Mouse (Mus musculus) embryonic facial prominence, embryonic 11.5 days (tissue): ENCODE measurements around the gene Gas6. TPM values are rescaled to one million over a fixed set of nuclear protein-coding genes. Genes with fewer than 3 reads are reported as not detected.

Experiments
- ATAC-seq: fragments of 200-750 bp; cut with Nextera tagmentation; replicated peaks from 2 replicates; pipeline ENCODE4 v1.8.0; 2017; ENCODE audit warnings: low read depth; ENCODE audit not compliant: insufficient number of reproducible peaks, low FRiP score, low TSS enrichment
- DNase-seq: peaks from one replicate; pipeline ENCODE4 v3.0.0-alpha.2; 2015; ENCODE audit warnings: low spot score
- H3K27ac ChIP-seq: fragments of 300-500 bp; sonication (generic); replicated peaks from 2 replicates; pipeline ENCODE4 v1.5.1; 2014; ENCODE audit warnings: mild to moderate bottlenecking, low read depth, low read length, control low read depth
- H3K27me3 ChIP-seq: fragments of 300-500 bp; sonication (generic); 2 replicates; pipeline ENCODE4 v1.6.1; 2014; ENCODE audit warnings: mild to moderate bottlenecking, low read length, moderate library complexity, mixed read lengths; ENCODE audit not compliant: control insufficient read depth, insufficient read depth
- H3K36me3 ChIP-seq: fragments of 300-500 bp; sonication (generic); replicated peaks from 2 replicates; pipeline ENCODE4 v1.6.1; 2014; ENCODE audit warnings: low read depth, mild to moderate bottlenecking, low read length, moderate library complexity, mixed read lengths; ENCODE audit not compliant: control insufficient read depth, insufficient read depth
- H3K4me1 ChIP-seq: fragments of 300-500 bp; sonication (generic); 2 replicates; pipeline ENCODE4 v1.6.1; 2014; ENCODE audit warnings: low read length, mixed read lengths; ENCODE audit not compliant: control insufficient read depth, insufficient read depth
- H3K4me2 ChIP-seq: fragments of 300-500 bp; sonication (generic); 2 replicates; pipeline ENCODE4 v1.6.1; 2014; ENCODE audit warnings: low read depth, mild to moderate bottlenecking, control low read depth, low read length, moderate library complexity
- H3K4me3 ChIP-seq: fragments of 300-500 bp; sonication (generic); 2 replicates; pipeline ENCODE4 v1.5.1; 2014; ENCODE audit warnings: low read depth, low read length, control low read depth
- H3K9ac ChIP-seq: fragments of 300-500 bp; sonication (generic); replicated peaks from 2 replicates; pipeline ENCODE4 v1.6.1; 2014; ENCODE audit warnings: mild to moderate bottlenecking, control low read depth, low read length
- H3K9me3 ChIP-seq: fragments of 300-500 bp; sonication (generic); replicated peaks from 2 replicates; pipeline ENCODE4 v1.6.1; 2016; ENCODE audit warnings: mild to moderate bottlenecking, low read length, inconsistent platforms, mixed read lengths; ENCODE audit not compliant: control insufficient read depth
- WGBS: fragments of 180-500 bp; shearing (Covaris S2); extraction: QIAGEN DNeasy Blood & Tissue Kit; methylation state at CpG from one replicate; pipeline ENCODE4 v1.1.7; 2014; 5-methylcytosine and 5-hydroxymethylcytosine counted together
- polyA plus RNA-seq: library from polyadenylated mRNA; unstranded; fragments of >200 nt; fragmentation: Nextera tagmentation; extraction: Ambion mirVana; gene quantifications from 2 replicates; pipeline ENCODE4 v1.2.1, GENCODE M21; 2014

Gas6 gene
- polyA plus RNA-seq, 1 experiment from 2014 or later, result 5.0 TPM

- 89% methylated on average over 3 of the region's 3 CpGs for WGBS
- H3K4me2 ChIP-seq, result no peak overlapping the region
- DNase-seq (no peak), ATAC-seq (no peak)
- no peaks in the 10 kb centered on the region for H3K9me3 ChIP-seq
- H3K27ac ChIP-seq, result no peak overlapping the region
- H3K4me3 ChIP-seq, result no peak overlapping the region
- no peak overlapping the region for H3K9ac ChIP-seq
- H3K4me1 ChIP-seq, result no peaks in the 10 kb centered on the region
- no peaks in the 10 kb centered on the region for H3K27me3 ChIP-seq
- H3K36me3 ChIP-seq, result no peaks in the 10 kb centered on the region
Observed at GRCm38 (mm10) chr8:13530401-13530800, 36.1 kb upstream of the Gas6 start.

GRCm38 (mm10) chr8:13529891-13530316, 35.6 kb upstream of the Gas6 start:
- WGBS, result 81% methylated on average over 7 of the region's 7 CpGs
- H3K9ac ChIP-seq, result no peak overlapping the region
- no peak overlapping the region for H3K4me3 ChIP-seq
- no peaks in the 10 kb centered on the region for H3K27me3 ChIP-seq
- DNase-seq (no peak), ATAC-seq (no peak)
- H3K4me1 ChIP-seq, result no peaks in the 10 kb centered on the region
- H3K36me3 ChIP-seq, result no peaks in the 10 kb centered on the region
- H3K9me3 ChIP-seq, result no peaks in the 10 kb centered on the region
- no peak overlapping the region for H3K4me2 ChIP-seq
- no peak overlapping the region for H3K27ac ChIP-seq

- Histone ChIP-seq H3K4me1 (no peaks in the 10 kb centered on the region), H3K27ac (no peak overlapping the region), H3K4me3 (no peak overlapping the region), H3K36me3 (no peaks in the 10 kb centered on the region), H3K27me3 (no peaks in the 10 kb centered on the region), H3K4me2 (no peak overlapping the region), H3K9ac (no peak overlapping the region), H3K9me3 (no peaks in the 10 kb centered on the region)
- 57% methylated on average over 15 of the region's 15 CpGs for WGBS
- ATAC-seq (no peak; the same call in 1 of the 2 replicates), DNase-seq (no peak)
Observed at GRCm38 (mm10) chr8:13529011-13529840, 34.9 kb upstream of the Gas6 start.

GRCm38 (mm10) chr8:13521392-13521791, 27.1 kb upstream of the Gas6 start:
- no peak for DNase-seq
- Histone ChIP-seq H3K9me3 (no peaks in the 10 kb centered on the region), H3K27me3 (no peaks in the 10 kb centered on the region), H3K4me1 (no peaks in the 10 kb centered on the region), H3K4me2 (no peak overlapping the region), H3K9ac (no peak overlapping the region), H3K36me3 (no peaks in the 10 kb centered on the region), H3K27ac (no peak overlapping the region), H3K4me3 (no peak overlapping the region)
- WGBS, result 74% methylated on average over 7 of the region's 7 CpGs
- ATAC-seq, result no peak

GRCm38 (mm10) chr8:13520349-13520748, 26.1 kb upstream of the Gas6 start:
- H3K27me3 ChIP-seq, result no peaks in the 10 kb centered on the region
- DNase-seq (no peak), ATAC-seq (no peak)
- H3K4me1 ChIP-seq, result no peaks in the 10 kb centered on the region
- H3K9me3 ChIP-seq, result no peaks in the 10 kb centered on the region
- H3K4me3 ChIP-seq, result no peak overlapping the region
- no peak overlapping the region for H3K27ac ChIP-seq
- no peak overlapping the region for H3K9ac ChIP-seq
- WGBS, result 57% methylated on average over 6 of the region's 6 CpGs
- H3K4me2 ChIP-seq, result no peak overlapping the region
- H3K36me3 ChIP-seq, result no peaks in the 10 kb centered on the region

GRCm38 (mm10) chr8:13519503-13519902, 25.2 kb upstream of the Gas6 start:
- Histone ChIP-seq H3K27me3 (no peaks in the 10 kb centered on the region), H3K36me3 (no peaks in the 10 kb centered on the region), H3K9ac (no peak overlapping the region), H3K4me3 (no peak overlapping the region), H3K4me2 (no peak overlapping the region), H3K9me3 (no peaks in the 10 kb centered on the region), H3K27ac (no peak overlapping the region), H3K4me1 (no peaks in the 10 kb centered on the region)
- DNase-seq (no peak), ATAC-seq (no peak)
- 88% methylated on average over 9 of the region's 9 CpGs for WGBS

- Histone ChIP-seq H3K36me3 (no peaks in the 10 kb centered on the region), H3K4me3 (no peak overlapping the region), H3K27ac (no peak overlapping the region), H3K4me1 (no peaks in the 10 kb centered on the region), H3K9ac (no peak overlapping the region), H3K27me3 (no peaks in the 10 kb centered on the region), H3K9me3 (no peaks in the 10 kb centered on the region), H3K4me2 (no peak overlapping the region)
- WGBS, result 91% methylated on average over 6 of the region's 6 CpGs
- ATAC-seq (no peak), DNase-seq (no peak)
Observed at GRCm38 (mm10) chr8:13517284-13517781, 23.0 kb upstream of the Gas6 start.

GRCm38 (mm10) chr8:13516728-13517127, 22.4 kb upstream of the Gas6 start:
- no peaks in the 10 kb centered on the region for H3K36me3 ChIP-seq
- WGBS, result 83% methylated on average over 5 of the region's 5 CpGs
- no peak for ATAC-seq

More at GRCm38 (mm10) chr8:13516728-13517127, 22.4 kb upstream of the Gas6 start:
- no peak overlapping the region for H3K27ac ChIP-seq
- no peaks in the 10 kb centered on the region for H3K27me3 ChIP-seq
- no peak overlapping the region for H3K4me2 ChIP-seq
- H3K9me3 ChIP-seq, result no peaks in the 10 kb centered on the region
- no peaks in the 10 kb centered on the region for H3K4me1 ChIP-seq
- no peak overlapping the region for H3K9ac ChIP-seq
- DNase-seq, result no peak
- no peak overlapping the region for H3K4me3 ChIP-seq
